Mouse (Mus musculus) limb, embryonic 12.5 days (tissue): Measurements from ENCODE around the gene Ugt1a6b. TPM values are rescaled to one million over a fixed set of nuclear protein-coding genes. Genes with fewer than 3 reads are reported as not detected.
"Not testable (repeated sequence)": the region's sequence is repeated elsewhere in the genome, so short reads cannot be mapped to it uniquely, and the experiment has no call there.

ENCODE experiments used
- ATAC-seq: fragments of 200-750 bp; cut with Nextera tagmentation; 2 replicates; pipeline ENCODE4 v1.8.0; 2017; ENCODE audit warnings: low read depth, moderate TSS enrichment; ENCODE audit not compliant: insufficient number of reproducible peaks, insufficient read depth, low FRiP score, low TSS enrichment
- H3K27ac ChIP-seq: fragments of 300-500 bp; sonication (generic); 2 replicates; pipeline ENCODE4 v1.5.1; 2016; ENCODE audit warnings: mild to moderate bottlenecking, moderate library complexity
- H3K27me3 ChIP-seq: fragments of 300-500 bp; sonication (generic); 2 replicates; pipeline ENCODE4 v1.6.1; 2016; ENCODE audit warnings: mild to moderate bottlenecking, moderate library complexity
- H3K36me3 ChIP-seq: fragments of 300-500 bp; sonication (generic); 2 replicates; pipeline ENCODE4 v1.6.1; 2016; ENCODE audit warnings: mild to moderate bottlenecking, moderate library complexity
- H3K4me1 ChIP-seq: fragments of 300-500 bp; sonication (generic); replicated peaks from 2 replicates; pipeline ENCODE4 v1.6.1; 2016
- H3K4me2 ChIP-seq: fragments of 300-500 bp; sonication (generic); 2 replicates; pipeline ENCODE4 v1.6.1; 2016; ENCODE audit warnings: mild to moderate bottlenecking, moderate library complexity
- H3K4me3 ChIP-seq: fragments of 300-500 bp; sonication (generic); replicated peaks from 2 replicates; pipeline ENCODE4 v1.5.1; 2016; ENCODE audit warnings: mild to moderate bottlenecking
- H3K9ac ChIP-seq: fragments of 300-500 bp; sonication (generic); replicated peaks from 2 replicates; pipeline ENCODE4 v1.6.1; 2016; ENCODE audit warnings: mild to moderate bottlenecking, moderate library complexity
- H3K9me3 ChIP-seq: fragments of 300-500 bp; sonication (generic); 2 replicates; pipeline ENCODE4 v1.6.1; 2016; ENCODE audit warnings: mild to moderate bottlenecking, moderate library complexity
- WGBS: fragments of 180-500 bp; shearing (Covaris S2); methylation state at CpG from one replicate; pipeline ENCODE4 v1.1.7; 2016; 5-methylcytosine and 5-hydroxymethylcytosine counted together
- polyA plus RNA-seq: library from polyadenylated mRNA; unstranded; fragments of >200 nt; fragmentation: Nextera tagmentation; extraction: Ambion mirVana; gene quantifications from 2 replicates; pipeline ENCODE4 v1.2.1, GENCODE M21; 2016

Ugt1a6b gene
- polyA plus RNA-seq, 1 experiment from 2014 or later: not detected

- peaks cover 48% of the 10 kb centered on the region for H3K9me3 ChIP-seq
- H3K4me1 ChIP-seq: no peaks in the 10 kb centered on the region
- no peaks in the 10 kb centered on the region for H3K36me3 ChIP-seq
- no peak for ATAC-seq
- no peak overlapping the region for H3K27ac ChIP-seq
- no peak overlapping the region for H3K4me2 ChIP-seq
- H3K4me3 ChIP-seq: no peak overlapping the region
- H3K27me3 ChIP-seq: no peaks in the 10 kb centered on the region
- WGBS: 39% methylated on average over 3 of the region's 3 CpGs
- H3K9ac ChIP-seq: no peak overlapping the region
Observed at GRCm38 (mm10) chr1:88217576-88217975, 114.5 kb downstream of the Ugt1a6b start.

- no peaks in the 10 kb centered on the region for H3K4me1 ChIP-seq
- H3K9ac ChIP-seq: no peak overlapping the region
- no peak overlapping the region for H3K27ac ChIP-seq
- 73% methylated on average over 9 of the region's 9 CpGs for WGBS
- no peak overlapping the region for H3K4me3 ChIP-seq
- no peaks in the 10 kb centered on the region for H3K36me3 ChIP-seq
- no peaks in the 10 kb centered on the region for H3K27me3 ChIP-seq
- no peak overlapping the region for H3K4me2 ChIP-seq
- ATAC-seq: no peak
- H3K9me3 ChIP-seq: peaks cover 43% of the 10 kb centered on the region
Observed at GRCm38 (mm10) chr1:88218051-88218450, 115.0 kb downstream of the Ugt1a6b start.

- no peak for ATAC-seq
- H3K4me1 ChIP-seq: no peaks in the 10 kb centered on the region
- 47% methylated on average over 4 of the region's 4 CpGs for WGBS
- H3K4me2 ChIP-seq: no peak overlapping the region
- no peaks in the 10 kb centered on the region for H3K36me3 ChIP-seq
- H3K27me3 ChIP-seq: no peaks in the 10 kb centered on the region
- no peak overlapping the region for H3K4me3 ChIP-seq
- H3K9me3 ChIP-seq: peaks cover 38% of the 10 kb centered on the region
- H3K27ac ChIP-seq: no peak overlapping the region
- no peak overlapping the region for H3K9ac ChIP-seq
Observed at GRCm38 (mm10) chr1:88218591-88218990, 115.5 kb downstream of the Ugt1a6b start.

GRCm38 (mm10) chr1:88219054-88219453 lies 116.0 kb downstream of the Ugt1a6b start:
- Histone ChIP-seq H3K27me3 (no peaks in the 10 kb centered on the region), H3K9me3 (peaks cover 33% of the 10 kb centered on the region), H3K4me2 (no peak overlapping the region), H3K36me3 (no peaks in the 10 kb centered on the region), H3K4me3 (no peak overlapping the region), H3K9ac (no peak overlapping the region), H3K27ac (no peak overlapping the region), H3K4me1 (no peaks in the 10 kb centered on the region)
- no peak for ATAC-seq
- 12% methylated on average over 1 of the region's 1 CpGs for WGBS

GRCm38 (mm10) chr1:88220336-88220735 lies 117.3 kb downstream of the Ugt1a6b start:
- peaks cover 23% of the 10 kb centered on the region for H3K9me3 ChIP-seq
- H3K4me1 ChIP-seq: no peaks in the 10 kb centered on the region
- H3K4me3 ChIP-seq: no peak overlapping the region
- no peak overlapping the region for H3K9ac ChIP-seq
- H3K27ac ChIP-seq: no peak overlapping the region
- no peak for ATAC-seq
- no peak overlapping the region for H3K4me2 ChIP-seq
- no peaks in the 10 kb centered on the region for H3K36me3 ChIP-seq
- no peaks in the 10 kb centered on the region for H3K27me3 ChIP-seq

GRCm38 (mm10) chr1:88222216-88222615 lies 119.2 kb downstream of the Ugt1a6b start:
- Histone ChIP-seq H3K27me3 (no peaks in the 10 kb centered on the region), H3K9me3 (peaks cover 25% of the 10 kb centered on the region), H3K27ac (no peak overlapping the region), H3K4me2 (no peak overlapping the region), H3K4me3 (no peak overlapping the region), H3K9ac (no peak overlapping the region), H3K36me3 (no peaks in the 10 kb centered on the region), H3K4me1 (no peaks in the 10 kb centered on the region)
- 54% methylated on average over 2 of the region's 2 CpGs for WGBS
- no peak for ATAC-seq

GRCm38 (mm10) chr1:88223011-88223515 lies 120.0 kb downstream of the Ugt1a6b start:
- not testable (repeated sequence) for H3K4me1 ChIP-seq, ATAC-seq, H3K27ac ChIP-seq, H3K36me3 ChIP-seq, H3K4me2 ChIP-seq, H3K4me3 ChIP-seq, H3K9ac ChIP-seq, H3K27me3 ChIP-seq
- H3K9me3 ChIP-seq: peaks cover 28% of the 10 kb centered on the region

- 53% methylated on average over 1 of the region's 1 CpGs for WGBS
- Histone ChIP-seq H3K4me2 (no peak overlapping the region), H3K4me3 (no peak overlapping the region), H3K9me3 (peaks cover 34% of the 10 kb centered on the region), H3K9ac (no peak overlapping the region), H3K27me3 (no peaks in the 10 kb centered on the region), H3K27ac (no peak overlapping the region), H3K36me3 (no peaks in the 10 kb centered on the region), H3K4me1 (no peaks in the 10 kb centered on the region)
- ATAC-seq: no peak
Observed at GRCm38 (mm10) chr1:88223591-88223990, 120.5 kb downstream of the Ugt1a6b start.

GRCm38 (mm10) chr1:88224029-88224776 lies 121.2 kb downstream of the Ugt1a6b start:
- ATAC-seq: no peak
- Histone ChIP-seq H3K27me3 (no peaks in the 10 kb centered on the region), H3K4me1 (no peaks in the 10 kb centered on the region), H3K9ac (no peak overlapping the region), H3K9me3 (peaks cover 40% of the 10 kb centered on the region), H3K36me3 (no peaks in the 10 kb centered on the region), H3K4me3 (no peak overlapping the region), H3K27ac (no peak overlapping the region), H3K4me2 (no peak overlapping the region)
- 66% methylated on average over 2 of the region's 2 CpGs for whole genome bisulfite sequencing

GRCm38 (mm10) chr1:88225301-88225700 lies 122.2 kb downstream of the Ugt1a6b start:
- H3K36me3 ChIP-seq, H3K9ac ChIP-seq, ATAC-seq, H3K4me2 ChIP-seq, H3K4me1 ChIP-seq, H3K4me3 ChIP-seq, H3K27ac ChIP-seq, H3K27me3 ChIP-seq: not testable (repeated sequence)
- WGBS: 36% methylated on average over 2 of the region's 2 CpGs
- H3K9me3 ChIP-seq: peaks cover 51% of the 10 kb centered on the region

GRCm38 (mm10) chr1:88225741-88226140 lies 122.7 kb downstream of the Ugt1a6b start:
- Histone ChIP-seq H3K36me3 (no peaks in the 10 kb centered on the region), H3K4me3 (no peak overlapping the region), H3K4me2 (no peak overlapping the region), H3K9ac (no peak overlapping the region), H3K9me3 (peaks cover 55% of the 10 kb centered on the region), H3K27me3 (no peaks in the 10 kb centered on the region), H3K27ac (no peak overlapping the region), H3K4me1 (no peaks in the 10 kb centered on the region)
- no peak for ATAC-seq
